Mouse (Mus musculus): ENCODE data around the gene R3hdm4.

DNA sequence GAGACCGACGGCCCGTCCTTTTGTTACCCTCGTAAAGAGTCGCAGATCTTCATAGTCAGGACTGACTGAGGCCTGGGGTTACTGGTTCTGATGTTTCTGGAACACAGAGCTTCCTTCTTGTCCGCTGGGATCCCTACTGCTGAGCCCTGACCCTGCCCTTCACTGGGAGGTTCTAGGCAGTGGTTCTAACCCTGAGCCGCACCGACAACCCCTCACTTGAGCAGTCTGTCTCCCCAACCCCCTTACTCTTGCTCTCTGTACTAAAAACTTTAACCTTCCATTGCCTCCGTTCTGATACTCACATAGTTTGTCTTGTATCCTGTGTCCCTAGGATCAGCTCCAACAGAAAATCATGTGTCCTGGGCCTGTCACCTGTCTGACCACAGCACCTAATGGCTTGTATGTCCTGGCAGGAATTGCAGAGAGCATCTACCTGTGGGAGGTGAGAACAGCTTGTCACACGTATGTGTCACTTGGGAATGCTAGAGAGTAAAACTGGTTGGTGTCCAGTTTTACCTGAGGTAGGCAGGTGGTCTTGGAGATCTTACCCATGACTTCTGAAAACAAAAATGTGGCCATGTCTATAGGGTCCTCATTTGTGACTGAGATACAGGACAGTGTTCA, 39.8 kb upstream of the R3hdm4 start:
- no peak for TF ChIP-seq POLR2A (IDR thresholded peaks at IDR 0.05; ENCODE audit: extremely low read depth, insufficient read depth, low read length)
- TF ChIP-seq CTCF (IDR thresholded peaks at IDR 0.05; ENCODE audit: extremely low read depth, insufficient read depth, low read length) = no peak

Data from cortical plate, adult 2 months (tissue).